Mouse (Mus musculus) forebrain, embryonic 16.5 days (tissue): Measurements from ENCODE around the gene Golga1. TPM values are rescaled to one million over a fixed set of nuclear protein-coding genes. Genes with fewer than 3 reads are reported as not detected.
"Not testable (repeated sequence)": the region's sequence is repeated elsewhere in the genome, so short reads cannot be mapped to it uniquely, and the experiment has no call there.

ENCODE experiments used
- ATAC-seq: fragments of 200-750 bp; cut with Nextera tagmentation; 2 replicates; pipeline ENCODE4 v1.8.0; 2017; ENCODE audit warnings: mild to moderate bottlenecking, moderate library complexity
- H3K27ac ChIP-seq: fragments of 300-500 bp; sonication (generic); 2 replicates; pipeline ENCODE4 v1.5.1; 2014; ENCODE audit warnings: low read length, control low read depth
- H3K27me3 ChIP-seq: fragments of 300-500 bp; sonication (generic); replicated peaks from 2 replicates; pipeline ENCODE4 v1.6.1; 2014; ENCODE audit warnings: low read length; ENCODE audit not compliant: control insufficient read depth, insufficient read depth
- H3K36me3 ChIP-seq: fragments of 300-500 bp; sonication (generic); 2 replicates; pipeline ENCODE4 v1.6.1; 2014; ENCODE audit not compliant: control insufficient read depth, insufficient read depth
- H3K4me1 ChIP-seq: fragments of 300-500 bp; sonication (generic); replicated peaks from 2 replicates; pipeline ENCODE4 v1.6.1; 2014; ENCODE audit warnings: low read length; ENCODE audit not compliant: control insufficient read depth, insufficient read depth
- H3K4me2 ChIP-seq: fragments of 300-500 bp; sonication (generic); 2 replicates; pipeline ENCODE4 v1.6.1; 2014; ENCODE audit warnings: mild to moderate bottlenecking, low read length, control low read depth
- H3K4me3 ChIP-seq: fragments of 300-500 bp; sonication (generic); replicated peaks from 2 replicates; pipeline ENCODE4 v1.5.1; 2014; ENCODE audit warnings: mild to moderate bottlenecking, low read length, control low read depth
- H3K9ac ChIP-seq: fragments of 300-500 bp; sonication (generic); replicated peaks from 2 replicates; pipeline ENCODE4 v1.6.1; 2014; ENCODE audit warnings: low read depth, low read length, control low read depth
- H3K9me3 ChIP-seq: fragments of 300-500 bp; sonication (generic); 2 replicates; pipeline ENCODE4 v1.6.1; 2016; ENCODE audit warnings: low read length; ENCODE audit not compliant: control insufficient read depth
- WGBS: fragments of 180-500 bp; shearing (Covaris S2); extraction: QIAGEN DNeasy Blood & Tissue Kit; methylation state at CpG from one replicate; pipeline ENCODE4 v1.1.7; 2014; 5-methylcytosine and 5-hydroxymethylcytosine counted together
- polyA plus RNA-seq: library from polyadenylated mRNA; unstranded; fragments of >200 nt; fragmentation: Nextera tagmentation; extraction: Ambion mirVana; gene quantifications from 2 replicates; pipeline ENCODE4 v1.2.1, GENCODE M21; 2015

The Golga1 gene
- polyA plus RNA-seq, result 40.7 and 43.1 TPM in 2 replicates

DNA sequence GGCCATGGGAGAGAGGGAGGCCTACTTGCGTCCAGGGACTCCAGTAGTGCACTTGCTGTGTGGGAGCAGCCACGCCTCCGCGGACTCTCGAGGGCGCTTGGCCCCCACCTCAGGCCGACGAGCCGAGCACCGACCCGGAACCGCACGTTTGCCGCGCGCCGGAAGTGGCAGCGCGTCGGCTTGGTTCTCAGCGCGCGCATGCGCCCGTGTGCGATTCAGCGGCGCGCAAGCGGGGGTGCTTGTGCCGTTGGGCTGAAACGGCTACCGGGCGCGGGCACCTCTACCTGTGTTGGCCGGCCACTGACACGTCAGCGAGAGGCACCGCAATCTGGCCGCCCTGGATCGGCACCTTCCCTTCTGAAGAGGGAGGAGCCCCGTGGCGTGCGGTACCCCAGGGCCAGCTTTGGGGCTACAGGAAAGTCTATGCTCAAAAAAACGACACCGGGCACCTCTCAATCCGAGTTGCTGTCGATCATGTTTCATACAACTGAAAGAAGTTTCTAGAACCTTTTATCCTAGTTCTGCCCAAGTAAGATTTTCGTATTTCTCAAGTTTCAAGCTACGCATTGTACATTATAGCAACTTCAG is at the start of gene Golga1:
Gene Golga1 (minus strand): TSS at position 142 of the 588 bp plus-strand sequence.
- H3K4me1 ChIP-seq, result peaks cover 9% of the 10 kb centered on the region
- WGBS, result under 1% methylated on average over 50 of the region's 50 CpGs
- H3K4me3 ChIP-seq, result peak within 1 kb of the TSS; percentile 99
- H3K9ac ChIP-seq, result peak within 1 kb of the TSS; percentile 99
- peaks cover 5% of the 10 kb centered on the region for H3K36me3 ChIP-seq
- H3K9me3 ChIP-seq, result no peaks in the 10 kb centered on the region
- H3K4me2 ChIP-seq, result peak within 1 kb of the TSS; percentile 95
- no peaks in the 10 kb centered on the region for H3K27me3 ChIP-seq
- peak; percentile 98 for ATAC-seq
- peak within 1 kb of the TSS; percentile 76 for H3K27ac ChIP-seq

DNA sequence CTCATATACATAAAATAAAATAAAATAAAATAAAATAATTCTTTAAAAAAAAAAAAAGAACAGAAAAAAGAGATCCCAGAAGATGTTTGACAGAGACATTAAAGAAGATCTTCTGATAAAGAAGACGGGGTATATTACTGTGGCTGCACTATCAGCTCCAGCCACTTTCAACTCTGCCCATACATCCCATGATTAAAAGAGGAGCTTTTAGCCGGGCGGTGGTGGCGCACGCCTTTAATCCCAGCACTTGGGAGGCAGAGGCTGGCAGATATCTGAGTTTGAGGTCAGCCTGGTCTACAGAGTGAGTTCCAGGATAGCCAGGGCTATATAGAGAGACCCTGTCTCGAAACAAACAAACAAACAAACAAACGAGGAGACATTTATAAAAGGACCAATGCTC is 48.8 kb upstream of the Golga1 start:
- Histone ChIP-seq H3K36me3 (peaks cover 12% of the 10 kb centered on the region), H3K9me3 (no peaks in the 10 kb centered on the region), H3K9ac (no peak overlapping the region), H3K27ac (no peak overlapping the region), H3K4me1 (no peaks in the 10 kb centered on the region), H3K27me3 (no peaks in the 10 kb centered on the region), H3K4me2 (no peak overlapping the region), H3K4me3 (no peak overlapping the region)
- ATAC-seq, result no peak
- WGBS, result 94% methylated on average over 7 of the region's 7 CpGs

DNA sequence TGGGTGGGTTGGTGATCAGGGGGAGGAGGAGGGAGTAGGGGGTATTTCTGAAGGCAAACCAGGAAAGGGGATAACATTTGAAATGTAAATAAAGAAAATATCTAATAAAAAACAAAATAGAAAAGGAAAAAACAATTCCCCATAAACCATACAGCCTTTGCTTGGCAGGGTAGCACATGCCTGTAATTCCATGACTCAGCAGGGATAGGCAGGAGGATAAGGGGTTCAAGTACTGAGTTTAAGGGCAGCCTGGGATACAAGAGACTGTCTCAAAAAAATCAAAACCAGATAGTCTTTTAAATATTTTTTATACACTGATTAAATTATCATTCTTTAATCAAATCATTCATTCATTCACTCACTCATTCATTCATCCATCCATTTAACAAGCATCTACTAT is 45.2 kb upstream of the Golga1 start:
- Histone ChIP-seq H3K9ac (no peak overlapping the region), H3K27me3 (no peaks in the 10 kb centered on the region), H3K4me3 (no peak overlapping the region), H3K9me3 (no peaks in the 10 kb centered on the region), H3K27ac (no peak overlapping the region), H3K4me1 (no peaks in the 10 kb centered on the region), H3K4me2 (no peak overlapping the region), H3K36me3 (peaks cover 6% of the 10 kb centered on the region)
- ATAC-seq, result no peak

GRCm38 (mm10) chr2:39109712-39110111 is 44.4 kb upstream of the Golga1 start:
- H3K4me2 ChIP-seq, H3K4me3 ChIP-seq, H3K9me3 ChIP-seq, ATAC-seq, H3K27ac ChIP-seq, H3K27me3 ChIP-seq, H3K36me3 ChIP-seq, H3K9ac ChIP-seq, H3K4me1 ChIP-seq: not testable (repeated sequence)

- H3K36me3 ChIP-seq, result peaks cover 17% of the 10 kb centered on the region
- H3K27ac ChIP-seq, H3K9me3 ChIP-seq, H3K4me2 ChIP-seq, ATAC-seq, H3K4me1 ChIP-seq, H3K27me3 ChIP-seq, H3K9ac ChIP-seq, H3K4me3 ChIP-seq: not testable (repeated sequence)
- 100% methylated on average over 1 of the region's 1 CpGs for WGBS
These were observed 34.6 kb upstream of the Golga1 start for GRCm38 (mm10) chr2:39099951-39100350.

DNA sequence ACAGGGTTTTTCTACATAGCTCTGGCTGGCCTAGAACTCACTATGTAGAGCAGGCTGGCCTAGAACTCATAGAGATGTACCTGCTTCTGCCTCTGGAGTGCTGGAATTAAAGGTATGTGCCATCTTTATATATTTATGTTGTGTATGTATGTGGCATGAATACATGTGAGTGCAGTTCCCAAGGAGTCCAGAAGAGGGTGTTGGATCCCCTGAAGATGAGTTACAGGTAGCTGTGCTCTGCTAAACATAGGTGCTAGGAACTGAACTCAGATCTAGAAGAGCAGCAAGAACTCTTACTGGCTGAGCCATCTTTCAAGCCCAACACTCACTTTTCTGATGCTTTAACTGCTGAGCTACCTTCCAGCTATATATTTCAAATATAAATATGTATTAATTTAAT is 32.7 kb upstream of the Golga1 start:
- no peak overlapping the region for H3K4me2 ChIP-seq
- H3K27ac ChIP-seq, result no peak overlapping the region
- ATAC-seq, result no peak
- no peak overlapping the region for H3K9ac ChIP-seq
- H3K4me3 ChIP-seq, result no peak overlapping the region
- H3K9me3 ChIP-seq, result no peaks in the 10 kb centered on the region
- H3K36me3 ChIP-seq, result peaks cover 13% of the 10 kb centered on the region
- no peaks in the 10 kb centered on the region for H3K27me3 ChIP-seq
- no peaks in the 10 kb centered on the region for H3K4me1 ChIP-seq

DNA sequence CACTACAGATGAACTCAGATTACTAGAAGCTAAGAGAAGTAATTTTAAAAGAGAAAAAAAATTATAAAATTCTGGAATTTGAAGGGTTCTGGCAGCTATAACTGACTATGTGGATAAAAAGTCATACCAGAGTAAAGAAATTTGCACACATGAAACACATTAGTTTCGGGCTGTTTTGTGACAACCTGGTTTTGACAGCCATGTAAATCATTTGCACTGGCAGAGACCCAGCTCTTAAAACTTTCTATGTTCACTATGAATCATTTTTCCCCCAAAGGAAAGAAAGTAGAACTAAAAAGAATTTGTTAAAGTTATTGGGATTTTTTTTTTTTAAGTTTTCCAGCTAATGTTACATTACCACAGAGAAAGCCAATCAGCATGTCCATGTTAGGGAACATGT is 26.6 kb upstream of the Golga1 start:
- Histone ChIP-seq H3K9me3 (no peaks in the 10 kb centered on the region), H3K9ac (no peak overlapping the region), H3K27ac (no peak overlapping the region), H3K4me2 (no peak overlapping the region), H3K27me3 (no peaks in the 10 kb centered on the region), H3K36me3 (peaks cover 11% of the 10 kb centered on the region), H3K4me1 (no peaks in the 10 kb centered on the region), H3K4me3 (no peak overlapping the region)
- 100% methylated on average over 1 of the region's 1 CpGs for WGBS
- ATAC-seq, result no peak

DNA sequence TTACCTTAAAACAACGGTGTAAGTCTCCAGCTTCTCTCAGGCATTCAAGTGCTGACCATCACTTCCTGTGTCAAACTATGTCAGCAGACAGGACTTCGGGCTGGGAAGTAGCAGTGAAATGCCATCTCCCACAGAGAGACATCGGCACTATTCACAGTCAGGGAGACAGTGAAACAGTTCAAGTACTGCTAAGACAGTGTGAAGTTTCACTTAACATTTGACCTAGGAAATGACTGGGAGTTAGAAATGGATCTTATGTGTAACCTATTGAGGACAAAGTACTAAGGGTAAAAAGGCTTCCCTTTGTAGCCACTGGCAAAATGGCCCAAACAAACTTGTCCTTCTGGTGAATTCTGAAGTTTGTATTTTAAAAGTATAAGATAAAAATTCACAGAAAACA is 17.4 kb upstream of the Golga1 start:
- peaks cover 22% of the 10 kb centered on the region for H3K36me3 ChIP-seq
- no peaks in the 10 kb centered on the region for H3K27me3 ChIP-seq
- H3K9me3 ChIP-seq, result no peaks in the 10 kb centered on the region
- WGBS, result 92% methylated on average over 3 of the region's 3 CpGs
- no peak overlapping the region for H3K27ac ChIP-seq
- H3K9ac ChIP-seq, result no peak overlapping the region
- no peak overlapping the region for H3K4me2 ChIP-seq
- H3K4me1 ChIP-seq, result no peaks in the 10 kb centered on the region
- H3K4me3 ChIP-seq, result no peak overlapping the region
- no peak for ATAC-seq

- Histone ChIP-seq H3K9me3 (no peaks in the 10 kb centered on the region), H3K27ac (no peak overlapping the region), H3K9ac (no peak overlapping the region), H3K4me1 (no peaks in the 10 kb centered on the region), H3K4me2 (no peak overlapping the region), H3K4me3 (no peak overlapping the region), H3K27me3 (no peaks in the 10 kb centered on the region), H3K36me3 (no peaks in the 10 kb centered on the region)
- ATAC-seq, result no peak
These were observed 5.3 kb upstream of the Golga1 start for GRCm38 (mm10) chr2:39070666-39071065.

DNA sequence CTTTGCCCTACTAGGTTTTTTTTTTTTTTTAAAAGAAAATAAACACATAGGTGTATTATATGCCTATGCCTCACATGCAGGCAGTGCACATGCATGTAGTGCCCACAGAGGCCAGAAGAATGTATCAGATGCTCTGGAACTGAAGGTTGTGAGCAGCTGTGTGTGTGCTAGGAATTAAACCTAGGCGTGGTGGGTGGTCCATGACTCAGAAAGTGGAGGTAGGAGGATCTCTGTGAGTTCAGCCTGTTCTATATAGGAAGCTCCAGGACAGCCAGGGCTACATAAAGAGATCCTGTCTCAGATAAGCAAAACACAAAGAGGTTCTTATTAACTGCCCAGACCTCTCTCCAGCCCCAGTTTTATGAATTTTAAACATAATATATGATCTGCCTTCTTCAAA is 3.8 kb upstream of the Golga1 start:
- H3K9ac ChIP-seq, result no peak overlapping the region
- WGBS, result 69% methylated on average over 1 of the region's 1 CpGs
- H3K9me3 ChIP-seq, result no peaks in the 10 kb centered on the region
- H3K36me3 ChIP-seq, result no peaks in the 10 kb centered on the region
- H3K4me3 ChIP-seq, result no peak overlapping the region
- H3K4me1 ChIP-seq, result peaks cover 7% of the 10 kb centered on the region
- no peaks in the 10 kb centered on the region for H3K27me3 ChIP-seq
- no peak overlapping the region for H3K27ac ChIP-seq
- ATAC-seq, result no peak
- H3K4me2 ChIP-seq, result no peak overlapping the region
